Mouse (Mus musculus): Measurements from ENCODE around the gene Dhx32. TPM values are rescaled to one million over a fixed set of nuclear protein-coding genes. Genes with fewer than 3 reads are reported as not detected.

Dhx32 gene
- polyA plus RNA-seq, 1 experiment = 32.9 TPM

DNA sequence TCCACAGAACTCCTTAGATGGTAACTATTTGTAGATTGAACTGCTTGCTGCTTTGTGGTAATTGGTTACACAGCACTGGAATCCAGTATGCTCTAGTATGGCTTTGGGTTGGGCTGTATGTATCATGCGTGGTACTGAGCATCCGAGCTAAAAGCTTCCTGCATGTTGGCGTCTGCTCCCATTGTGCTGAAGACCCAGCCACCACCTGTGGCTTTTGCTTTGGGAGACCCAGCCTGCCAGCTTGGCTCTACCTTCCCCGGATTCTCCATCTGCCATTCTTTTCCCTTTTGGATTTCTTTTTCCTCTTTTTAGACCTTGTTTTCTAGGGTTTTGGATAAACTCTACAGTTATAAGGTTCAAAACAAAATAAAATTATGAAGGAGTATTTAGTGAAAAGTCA is 7.6 kb upstream of the Dhx32 start:
- Histone ChIP-seq H3K27ac (ENCODE audit: control insufficient read depth, insufficient read depth, low read depth, low read length) (no peak overlapping the region), H3K36me3 (ENCODE audit: control insufficient read depth, insufficient read depth, low read length) (no peaks in the 10 kb centered on the region), H3K4me3 (ENCODE audit: control insufficient read depth, low read depth, low read length) (no peak overlapping the region), H3K4me1 (ENCODE audit: control insufficient read depth, insufficient read depth, low read length) (no peaks in the 10 kb centered on the region), H3K27me3 (ENCODE audit: control insufficient read depth, insufficient read depth, low read length) (no peaks in the 10 kb centered on the region)
- TF ChIP-seq CTCF (IDR thresholded peaks at IDR 0.05; ENCODE audit: control insufficient read depth, insufficient read depth, insufficient replicate concordance, low read depth, low read length) = no peak
- no peak for TF ChIP-seq POLR2A (IDR thresholded peaks at IDR 0.05; ENCODE audit: control insufficient read depth, low read depth, low read length)

DNA sequence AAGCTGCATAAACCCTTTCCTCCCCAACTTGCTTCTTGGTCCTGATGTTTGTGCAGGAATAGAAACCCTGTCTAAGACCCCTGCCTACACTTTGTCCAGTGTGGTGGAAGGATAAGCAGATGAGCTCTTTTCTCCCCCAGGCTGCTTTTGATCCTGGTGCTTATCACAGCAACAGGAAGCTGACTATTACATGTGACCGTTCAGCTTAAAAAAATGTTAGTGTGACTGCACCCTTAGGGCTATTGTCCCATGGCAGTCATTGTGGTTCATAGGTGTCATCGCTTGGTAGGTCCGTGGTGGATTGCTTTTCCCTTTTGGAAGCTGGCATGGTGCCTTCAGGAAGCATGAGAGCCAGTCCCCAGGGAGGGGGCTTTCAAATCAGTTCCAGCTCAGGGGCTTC is 5.6 kb upstream of the Dhx32 start:
- H3K27ac ChIP-seq (ENCODE audit: control insufficient read depth, insufficient read depth, low read depth, low read length) = no peak overlapping the region
- no peak overlapping the region for H3K4me3 ChIP-seq (ENCODE audit: control insufficient read depth, low read depth, low read length)
- H3K4me1 ChIP-seq (ENCODE audit: control insufficient read depth, insufficient read depth, low read length) = peaks cover under 1% of the 10 kb centered on the region; the same call in 1 of the 2 replicates
- TF ChIP-seq CTCF (IDR thresholded peaks at IDR 0.05; ENCODE audit: control insufficient read depth, insufficient read depth, insufficient replicate concordance, low read depth, low read length) (no peak), POLR2A (IDR thresholded peaks at IDR 0.05; ENCODE audit: control insufficient read depth, low read depth, low read length) (no peak)
- H3K36me3 ChIP-seq (ENCODE audit: control insufficient read depth, insufficient read depth, low read length) = no peaks in the 10 kb centered on the region
- H3K27me3 ChIP-seq (ENCODE audit: control insufficient read depth, insufficient read depth, low read length) = no peaks in the 10 kb centered on the region

DNA sequence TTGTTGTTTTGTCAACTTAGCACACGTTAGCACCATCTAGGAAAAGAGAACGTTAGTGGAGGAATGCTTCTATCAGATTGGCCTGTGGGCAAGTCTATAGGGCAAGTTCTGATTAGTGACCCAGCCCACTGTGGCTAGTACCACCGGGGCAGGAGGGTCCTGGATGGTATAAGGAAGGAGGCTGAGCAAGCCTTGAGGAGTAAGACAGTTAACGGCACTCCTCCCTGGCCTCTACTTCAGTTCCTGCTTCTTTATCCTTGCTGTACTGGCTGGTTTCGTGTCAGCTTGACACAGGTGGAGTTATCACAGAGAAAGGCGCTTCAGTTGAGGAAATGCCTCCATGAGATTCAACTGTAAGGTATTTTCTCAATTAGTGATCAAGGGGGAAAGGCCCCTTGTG is 5.0 kb upstream of the Dhx32 start:
- no peaks in the 10 kb centered on the region for H3K27me3 ChIP-seq (ENCODE audit: control insufficient read depth, insufficient read depth, low read length)
- no peaks in the 10 kb centered on the region for H3K36me3 ChIP-seq (ENCODE audit: control insufficient read depth, insufficient read depth, low read length)
- H3K4me3 ChIP-seq (ENCODE audit: control insufficient read depth, low read depth, low read length) = no peak overlapping the region
- no peak overlapping the region for H3K27ac ChIP-seq (ENCODE audit: control insufficient read depth, insufficient read depth, low read depth, low read length)
- peaks cover 7% of the 10 kb centered on the region for H3K4me1 ChIP-seq (ENCODE audit: control insufficient read depth, insufficient read depth, low read length)
- TF ChIP-seq CTCF (IDR thresholded peaks at IDR 0.05; ENCODE audit: control insufficient read depth, insufficient read depth, insufficient replicate concordance, low read depth, low read length) (no peak), POLR2A (IDR thresholded peaks at IDR 0.05; ENCODE audit: control insufficient read depth, low read depth, low read length) (no peak)

DNA sequence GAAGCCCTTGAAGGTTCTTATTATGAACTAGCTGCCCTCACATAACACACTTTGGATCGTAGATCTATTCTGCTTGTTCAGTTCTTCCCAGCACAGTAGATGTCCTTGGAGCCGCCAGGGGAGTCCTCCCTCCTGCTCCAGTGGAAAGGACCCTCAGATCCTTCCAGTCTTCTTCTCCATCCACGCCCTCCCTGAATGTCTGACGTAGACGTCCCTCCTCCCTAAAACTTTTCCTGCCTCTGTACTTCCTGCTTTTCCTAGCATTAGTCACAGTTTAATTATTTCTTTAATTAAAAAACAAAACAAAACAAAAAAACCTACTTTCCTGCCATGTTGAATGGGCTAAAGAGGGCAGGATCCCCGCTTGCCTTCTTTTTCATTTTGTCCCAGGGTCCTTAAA is 535 bp downstream of the Dhx32 start:
- Histone ChIP-seq H3K4me1 (ENCODE audit: control insufficient read depth, insufficient read depth, low read length) (peaks cover 8% of the 10 kb centered on the region), H3K27me3 (ENCODE audit: control insufficient read depth, insufficient read depth, low read length) (no peaks in the 10 kb centered on the region), H3K4me3 (ENCODE audit: control insufficient read depth, low read depth, low read length) (no peak overlapping the region), H3K27ac (ENCODE audit: control insufficient read depth, insufficient read depth, low read depth, low read length) (no peak overlapping the region), H3K36me3 (ENCODE audit: control insufficient read depth, insufficient read depth, low read length) (no peaks in the 10 kb centered on the region)
- TF ChIP-seq CTCF (IDR thresholded peaks at IDR 0.05; ENCODE audit: control insufficient read depth, insufficient read depth, insufficient replicate concordance, low read depth, low read length) (no peak), POLR2A (IDR thresholded peaks at IDR 0.05; ENCODE audit: control insufficient read depth, low read depth, low read length) (no peak)

DNA sequence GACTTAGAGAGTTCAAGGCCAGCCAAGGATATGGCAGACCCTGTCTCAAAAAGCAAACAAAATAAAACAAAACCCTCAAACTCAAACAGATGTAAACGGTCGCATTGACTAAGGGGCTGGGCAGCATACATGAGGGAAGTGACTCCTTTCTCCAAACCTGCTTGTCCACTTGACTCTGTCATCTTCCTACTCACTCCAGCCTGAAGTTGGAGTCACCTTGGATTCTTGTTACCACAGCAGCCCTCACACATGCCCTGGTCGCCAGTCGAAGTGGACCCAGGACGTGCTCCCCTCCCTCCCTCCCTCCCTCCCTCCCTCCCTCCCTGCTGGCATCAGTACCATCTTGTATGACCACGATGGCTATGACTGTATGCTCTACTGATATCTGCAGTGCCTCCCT is 943 bp downstream of the Dhx32 start:
- TF ChIP-seq CTCF (IDR thresholded peaks at IDR 0.05; ENCODE audit: control insufficient read depth, insufficient read depth, insufficient replicate concordance, low read depth, low read length) (no peak), POLR2A (IDR thresholded peaks at IDR 0.05; ENCODE audit: control insufficient read depth, low read depth, low read length) (no peak)
- no peaks in the 10 kb centered on the region for H3K27me3 ChIP-seq (ENCODE audit: control insufficient read depth, insufficient read depth, low read length)
- no peaks in the 10 kb centered on the region for H3K36me3 ChIP-seq (ENCODE audit: control insufficient read depth, insufficient read depth, low read length)
- peak overlapping the region; percentile 44; the same call in 1 of the 2 replicates for H3K27ac ChIP-seq (ENCODE audit: control insufficient read depth, insufficient read depth, low read depth, low read length)
- peaks cover 8% of the 10 kb centered on the region for H3K4me1 ChIP-seq (ENCODE audit: control insufficient read depth, insufficient read depth, low read length)
- H3K4me3 ChIP-seq (ENCODE audit: control insufficient read depth, low read depth, low read length) = no peak overlapping the region

DNA sequence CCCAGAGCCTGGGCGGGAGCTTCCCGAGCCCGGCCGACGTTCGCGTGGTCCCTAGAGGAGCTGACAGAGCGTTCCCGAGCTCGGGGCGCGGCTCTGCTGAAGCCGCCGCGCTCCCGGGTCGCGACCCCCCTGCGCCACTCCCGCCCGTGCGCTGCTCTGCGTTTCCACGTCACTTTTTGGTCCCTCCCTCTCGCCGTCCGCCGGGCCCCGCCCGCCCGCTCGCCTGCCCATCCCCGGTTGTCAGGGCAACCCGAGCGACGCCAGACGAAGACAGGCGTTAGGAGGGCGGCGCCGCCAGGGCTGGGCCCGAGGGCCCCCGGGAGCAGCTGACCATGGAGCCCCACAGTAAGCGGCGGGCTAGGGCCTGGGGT is 5.9 kb downstream of the Dhx32 start, which contains the start of gene Fank1:
Gene Fank1, plus strand, starts transcription at position 236 of the 371 bp plus-strand sequence.
- Histone ChIP-seq H3K27me3 (ENCODE audit: control insufficient read depth, insufficient read depth, low read length) (no peaks in the 10 kb centered on the region), H3K4me3 (ENCODE audit: control insufficient read depth, low read depth, low read length) (peak within 1 kb of the TSS; percentile 98), H3K36me3 (ENCODE audit: control insufficient read depth, insufficient read depth, low read length) (no peaks in the 10 kb centered on the region), H3K4me1 (ENCODE audit: control insufficient read depth, insufficient read depth, low read length) (peaks cover 4% of the 10 kb centered on the region), H3K27ac (ENCODE audit: control insufficient read depth, insufficient read depth, low read depth, low read length) (peak within 1 kb of the TSS; percentile 77)
- TF ChIP-seq POLR2A (IDR thresholded peaks at IDR 0.05; ENCODE audit: control insufficient read depth, low read depth, low read length) = peak; percentile 70
- no peak for TF ChIP-seq CTCF (IDR thresholded peaks at IDR 0.05; ENCODE audit: control insufficient read depth, insufficient read depth, insufficient replicate concordance, low read depth, low read length)

DNA sequence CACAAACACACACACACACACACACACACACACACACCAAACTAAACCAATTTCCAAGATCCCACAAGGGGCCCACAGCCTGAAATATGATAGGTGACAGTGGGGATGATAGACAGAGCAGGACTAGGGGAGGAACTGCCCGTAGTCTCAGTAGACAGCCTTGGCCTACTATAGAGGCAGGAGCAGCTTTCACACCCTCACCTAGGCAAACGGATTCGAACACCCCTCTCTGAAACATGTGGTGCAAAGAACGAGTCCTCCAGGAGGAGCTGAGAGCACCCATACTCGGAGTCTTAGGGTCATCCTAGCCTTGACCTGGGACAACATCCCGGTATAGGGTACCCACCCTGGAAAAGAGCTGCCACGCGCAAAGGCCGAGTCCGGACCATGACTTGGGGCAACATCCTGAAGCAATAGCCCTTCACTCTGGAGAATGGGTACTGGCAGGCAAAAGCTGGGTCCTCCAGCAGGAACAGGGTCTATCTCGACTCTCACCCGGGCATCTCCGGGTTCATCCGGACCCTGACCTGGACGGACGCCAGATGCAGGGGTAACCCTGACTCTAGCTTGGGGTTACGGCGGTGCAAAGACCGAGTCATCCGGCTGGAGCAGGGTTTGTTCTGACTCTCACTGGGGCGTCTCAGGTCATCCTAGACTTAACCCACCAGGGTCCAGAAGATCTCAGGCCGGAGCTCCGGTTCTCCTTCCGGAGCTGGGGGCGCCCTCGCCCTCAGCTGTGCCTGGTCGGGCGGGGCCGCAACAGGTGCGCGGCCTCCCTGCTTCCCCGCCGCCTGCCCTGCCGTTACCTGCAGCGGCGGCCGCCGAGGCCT is 6.5 kb downstream of the Dhx32 start:
- Histone ChIP-seq H3K27me3 (ENCODE audit: control insufficient read depth, insufficient read depth, low read length) (no peaks in the 10 kb centered on the region), H3K4me1 (ENCODE audit: control insufficient read depth, insufficient read depth, low read length) (peaks cover 4% of the 10 kb centered on the region), H3K36me3 (ENCODE audit: control insufficient read depth, insufficient read depth, low read length) (no peaks in the 10 kb centered on the region), H3K27ac (ENCODE audit: control insufficient read depth, insufficient read depth, low read depth, low read length) (peak overlapping the region; percentile 77), H3K4me3 (ENCODE audit: control insufficient read depth, low read depth, low read length) (peak overlapping the region; percentile 98)
- no peak for TF ChIP-seq POLR2A (IDR thresholded peaks at IDR 0.05; ENCODE audit: control insufficient read depth, low read depth, low read length)
- no peak for TF ChIP-seq CTCF (IDR thresholded peaks at IDR 0.05; ENCODE audit: control insufficient read depth, insufficient read depth, insufficient replicate concordance, low read depth, low read length)
